Mouse (Mus musculus) limb, embryonic 12.5 days (tissue): Measurements from ENCODE around the gene Tep1. TPM values are rescaled to one million over a fixed set of nuclear protein-coding genes. Genes with fewer than 3 reads are reported as not detected.
A peak's percentile ranks its signal among the peaks of the same experiment; 100 is the strongest.

Source experiments
- ATAC-seq: fragments of 200-750 bp; cut with Nextera tagmentation; 2 replicates; pipeline ENCODE4 v1.8.0; 2017; ENCODE audit warnings: low read depth, moderate TSS enrichment; ENCODE audit not compliant: insufficient number of reproducible peaks, insufficient read depth, low FRiP score, low TSS enrichment
- H3K27ac ChIP-seq: fragments of 300-500 bp; sonication (generic); 2 replicates; pipeline ENCODE4 v1.5.1; 2016; ENCODE audit warnings: mild to moderate bottlenecking, moderate library complexity
- H3K27me3 ChIP-seq: fragments of 300-500 bp; sonication (generic); 2 replicates; pipeline ENCODE4 v1.6.1; 2016; ENCODE audit warnings: mild to moderate bottlenecking, moderate library complexity
- H3K36me3 ChIP-seq: fragments of 300-500 bp; sonication (generic); 2 replicates; pipeline ENCODE4 v1.6.1; 2016; ENCODE audit warnings: mild to moderate bottlenecking, moderate library complexity
- H3K4me1 ChIP-seq: fragments of 300-500 bp; sonication (generic); replicated peaks from 2 replicates; pipeline ENCODE4 v1.6.1; 2016
- H3K4me2 ChIP-seq: fragments of 300-500 bp; sonication (generic); 2 replicates; pipeline ENCODE4 v1.6.1; 2016; ENCODE audit warnings: mild to moderate bottlenecking, moderate library complexity
- H3K4me3 ChIP-seq: fragments of 300-500 bp; sonication (generic); replicated peaks from 2 replicates; pipeline ENCODE4 v1.5.1; 2016; ENCODE audit warnings: mild to moderate bottlenecking
- H3K9ac ChIP-seq: fragments of 300-500 bp; sonication (generic); replicated peaks from 2 replicates; pipeline ENCODE4 v1.6.1; 2016; ENCODE audit warnings: mild to moderate bottlenecking, moderate library complexity
- H3K9me3 ChIP-seq: fragments of 300-500 bp; sonication (generic); 2 replicates; pipeline ENCODE4 v1.6.1; 2016; ENCODE audit warnings: mild to moderate bottlenecking, moderate library complexity
- WGBS: fragments of 180-500 bp; shearing (Covaris S2); methylation state at CpG from one replicate; pipeline ENCODE4 v1.1.7; 2016; 5-methylcytosine and 5-hydroxymethylcytosine counted together
- polyA plus RNA-seq: library from polyadenylated mRNA; unstranded; fragments of >200 nt; fragmentation: Nextera tagmentation; extraction: Ambion mirVana; gene quantifications from 2 replicates; pipeline ENCODE4 v1.2.1, GENCODE M21; 2016

Tep1 gene
- polyA plus RNA-seq, 1 experiment from 2014 or later: 7.4 TPM

DNA sequence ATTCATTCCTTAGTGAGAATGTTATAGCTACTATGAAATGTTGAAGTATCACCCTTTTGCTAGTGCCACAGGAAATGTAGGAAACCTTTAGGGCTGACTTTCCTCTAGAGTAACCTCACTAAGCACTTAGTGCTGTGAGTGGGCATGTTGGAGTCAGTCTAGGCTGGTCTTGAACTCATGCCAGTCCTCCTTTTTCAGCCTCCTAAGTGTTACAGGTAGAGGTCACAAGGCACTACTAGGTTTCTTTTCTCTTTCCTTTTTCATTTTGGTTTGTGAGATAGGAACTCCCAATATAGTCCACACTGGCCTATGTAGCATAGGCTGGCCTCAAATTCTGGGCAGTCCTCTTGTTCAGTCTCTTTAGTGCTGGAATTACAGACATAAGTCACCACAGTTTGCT lies 25.0 kb upstream of the Tep1 start:
- no peak for ATAC-seq
- H3K36me3 ChIP-seq: no peaks in the 10 kb centered on the region
- H3K9me3 ChIP-seq: no peaks in the 10 kb centered on the region
- H3K27me3 ChIP-seq: peaks cover 34% of the 10 kb centered on the region
- no peak overlapping the region for H3K9ac ChIP-seq
- H3K4me2 ChIP-seq: no peak overlapping the region
- no peak overlapping the region for H3K27ac ChIP-seq
- peaks cover 8% of the 10 kb centered on the region; the same call in 1 of the 2 replicates for H3K4me1 ChIP-seq
- no peak overlapping the region for H3K4me3 ChIP-seq

DNA sequence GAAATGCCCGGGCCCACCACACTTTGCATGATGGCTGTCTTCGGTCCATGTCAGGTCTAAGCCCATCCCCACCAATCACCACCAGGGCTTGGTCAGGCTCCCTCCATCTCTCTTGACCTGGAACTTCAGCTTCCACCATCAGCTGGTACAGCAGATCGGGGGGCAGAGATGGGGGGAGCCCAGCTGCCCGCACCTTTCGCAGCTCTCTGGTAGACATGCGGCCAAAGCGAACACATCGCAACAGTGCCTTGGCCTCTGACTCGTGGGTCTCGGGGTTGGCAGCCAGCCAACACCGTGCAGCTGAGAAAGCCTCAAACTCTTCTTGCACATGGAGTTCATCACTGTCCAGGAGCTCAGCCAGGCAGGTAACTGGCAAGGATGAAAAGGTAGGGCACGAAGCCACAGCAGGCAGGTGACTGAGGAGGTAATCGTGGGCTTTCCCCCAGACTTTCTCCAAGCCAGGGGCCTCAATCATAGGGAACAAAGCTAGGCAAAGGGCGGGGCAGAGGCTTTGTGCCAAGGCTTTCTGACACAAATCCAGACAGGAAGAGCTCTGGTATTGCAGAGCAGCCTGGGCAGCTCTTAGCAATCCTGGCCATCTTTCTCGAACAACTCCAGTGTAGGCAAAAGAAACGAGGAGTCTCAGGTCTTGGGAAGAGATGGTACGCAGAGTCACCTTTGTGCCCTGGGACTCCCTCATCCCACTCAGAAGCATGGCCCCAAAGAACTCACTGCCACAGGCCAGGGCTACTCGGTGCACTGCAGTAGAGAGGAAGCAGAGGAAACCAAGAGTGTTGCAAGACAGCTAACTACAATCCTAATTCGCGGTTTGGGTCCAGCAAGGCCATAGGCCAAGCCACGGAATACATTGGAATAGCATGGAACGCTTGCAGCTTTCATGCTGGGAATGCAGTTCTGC lies 22.4 kb upstream of the Tep1 start:
- 88% methylated on average over 22 of the region's 22 CpGs for WGBS
- no peak for ATAC-seq
- peaks cover 8% of the 10 kb centered on the region; the same call in 1 of the 2 replicates for H3K4me1 ChIP-seq
- no peaks in the 10 kb centered on the region for H3K9me3 ChIP-seq
- no peak overlapping the region for H3K4me2 ChIP-seq
- H3K4me3 ChIP-seq: no peak overlapping the region
- H3K27me3 ChIP-seq: peaks cover 30% of the 10 kb centered on the region
- no peak overlapping the region for H3K27ac ChIP-seq
- H3K36me3 ChIP-seq: no peaks in the 10 kb centered on the region
- H3K9ac ChIP-seq: no peak overlapping the region

DNA sequence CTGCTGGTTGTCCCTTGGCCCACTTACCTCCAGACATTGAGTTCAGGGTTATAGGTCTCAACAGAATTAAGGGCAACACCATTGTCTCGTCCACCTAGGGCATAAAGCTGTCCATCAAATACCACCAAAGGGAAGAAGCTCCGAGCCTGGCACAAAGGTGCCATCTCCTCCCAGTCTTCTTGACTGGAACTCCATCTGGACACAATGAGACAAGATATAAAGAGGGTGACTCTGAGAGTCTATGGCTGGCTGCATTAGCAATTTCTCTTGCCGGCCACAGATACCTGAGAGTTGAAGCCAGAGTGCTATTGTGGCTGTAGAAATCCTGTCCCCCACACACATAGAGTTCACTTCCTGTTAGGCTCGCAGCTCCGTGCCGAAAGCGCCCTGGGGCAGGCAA lies 21.7 kb upstream of the Tep1 start:
- peaks cover 8% of the 10 kb centered on the region; the same call in 1 of the 2 replicates for H3K4me1 ChIP-seq
- H3K36me3 ChIP-seq: no peaks in the 10 kb centered on the region
- H3K4me2 ChIP-seq: no peak overlapping the region
- 83% methylated on average over 7 of the region's 7 CpGs for WGBS
- no peak overlapping the region for H3K4me3 ChIP-seq
- peaks cover 23% of the 10 kb centered on the region for H3K27me3 ChIP-seq
- H3K27ac ChIP-seq: no peak overlapping the region
- H3K9me3 ChIP-seq: no peaks in the 10 kb centered on the region
- ATAC-seq: no peak
- H3K9ac ChIP-seq: no peak overlapping the region

DNA sequence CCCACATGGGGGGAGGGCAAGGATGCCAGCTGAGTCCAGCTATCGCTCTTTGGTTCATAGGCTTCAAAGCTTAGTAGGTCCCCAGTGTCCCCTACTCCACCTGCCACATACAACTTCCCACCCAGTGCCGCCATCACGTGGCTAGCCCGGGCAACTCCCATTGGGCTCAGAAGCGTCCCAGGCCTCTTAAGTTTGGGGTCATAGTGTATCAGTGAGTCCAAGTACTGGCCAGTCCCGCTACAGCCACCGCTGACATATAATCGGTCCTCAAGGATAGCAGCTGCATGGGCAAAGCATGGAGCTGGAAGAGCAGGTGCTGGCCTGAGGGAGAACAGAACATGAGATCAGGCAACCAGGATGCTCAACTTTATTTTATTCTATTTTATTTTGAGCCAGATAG lies 21.3 kb upstream of the Tep1 start:
- no peaks in the 10 kb centered on the region for H3K9me3 ChIP-seq
- 87% methylated on average over 8 of the region's 8 CpGs for WGBS
- ATAC-seq: no peak
- no peak overlapping the region for H3K4me3 ChIP-seq
- H3K27ac ChIP-seq: no peak overlapping the region
- H3K4me2 ChIP-seq: no peak overlapping the region
- H3K4me1 ChIP-seq: peaks cover 6% of the 10 kb centered on the region; the same call in 1 of the 2 replicates
- H3K9ac ChIP-seq: no peak overlapping the region
- no peaks in the 10 kb centered on the region for H3K36me3 ChIP-seq
- peaks cover 18% of the 10 kb centered on the region for H3K27me3 ChIP-seq

DNA sequence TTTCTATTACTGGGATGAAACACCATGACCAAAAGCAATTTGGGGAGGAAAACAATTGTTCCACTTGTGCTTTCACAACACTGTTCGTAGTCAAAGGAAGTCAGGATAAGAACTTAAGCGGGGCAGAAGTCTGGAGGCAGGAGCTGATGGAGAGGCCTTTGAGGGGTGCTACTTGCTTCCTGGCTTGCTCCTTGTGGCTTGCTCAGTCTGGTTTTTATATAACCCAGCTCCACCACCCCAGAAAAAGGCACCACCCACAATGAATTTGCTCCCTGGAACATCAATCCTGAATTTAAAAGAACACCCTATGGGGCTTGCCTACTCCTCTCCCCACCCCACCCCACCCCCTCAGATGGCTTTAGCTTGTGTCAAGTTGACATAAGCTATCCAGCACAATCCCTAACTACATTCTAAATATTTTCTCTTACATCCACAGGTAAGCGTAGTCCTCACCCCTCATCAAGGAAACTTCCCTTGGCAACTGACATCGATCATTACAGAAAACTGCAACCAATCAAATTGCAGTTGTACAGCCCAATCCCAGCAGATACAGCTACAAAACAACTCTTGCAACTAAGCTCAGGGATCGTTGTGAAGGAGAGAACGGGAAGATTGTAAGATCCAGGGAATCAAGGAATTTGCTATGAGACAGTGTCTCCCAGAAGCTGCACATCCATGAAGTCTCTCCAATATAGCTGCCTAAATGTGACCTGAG lies 6.0 kb upstream of the Tep1 start:
- no peaks in the 10 kb centered on the region for H3K27me3 ChIP-seq
- H3K27ac ChIP-seq: no peak overlapping the region
- ATAC-seq: no peak
- no peaks in the 10 kb centered on the region for H3K4me1 ChIP-seq
- WGBS: 84% methylated on average over 6 of the region's 6 CpGs
- no peak overlapping the region for H3K9ac ChIP-seq
- no peaks in the 10 kb centered on the region for H3K9me3 ChIP-seq
- no peak overlapping the region for H3K4me2 ChIP-seq
- no peaks in the 10 kb centered on the region for H3K36me3 ChIP-seq
- H3K4me3 ChIP-seq: no peak overlapping the region

DNA sequence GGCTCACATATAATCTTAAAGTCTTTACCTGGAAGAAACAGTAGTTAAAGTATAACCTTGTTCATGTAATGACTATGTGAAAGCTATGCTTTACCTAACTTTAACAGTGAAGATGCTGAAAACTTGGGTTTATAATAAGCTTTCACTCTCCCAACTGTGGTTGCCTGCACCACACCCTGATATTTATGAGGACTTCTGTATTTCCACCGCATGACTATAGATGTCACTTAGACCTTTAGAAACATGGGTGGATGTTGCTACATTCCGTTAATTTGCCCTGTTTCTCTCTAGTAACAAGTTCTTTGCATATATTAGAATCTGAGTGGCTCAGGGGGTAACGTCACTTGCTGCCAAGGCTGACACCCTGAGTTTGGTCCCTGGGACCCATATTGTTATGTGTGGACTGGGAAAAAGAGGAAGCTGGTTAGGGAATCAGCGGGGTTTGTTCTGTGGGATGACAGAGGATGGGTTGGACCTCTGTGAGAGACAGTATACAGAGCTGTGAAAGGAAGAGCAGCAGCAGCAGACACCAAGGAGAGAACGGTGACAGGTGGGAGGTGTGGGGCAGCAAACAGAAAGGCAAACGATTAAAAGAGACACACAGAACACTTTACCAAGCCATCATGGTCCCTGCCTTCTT lies 5.4 kb upstream of the Tep1 start:
- Histone ChIP-seq H3K4me3 (no peak overlapping the region), H3K4me1 (no peaks in the 10 kb centered on the region), H3K9me3 (no peaks in the 10 kb centered on the region), H3K36me3 (no peaks in the 10 kb centered on the region), H3K27me3 (no peaks in the 10 kb centered on the region), H3K9ac (no peak overlapping the region), H3K4me2 (no peak overlapping the region), H3K27ac (no peak overlapping the region)
- ATAC-seq: no peak
- 85% methylated on average over 6 of the region's 6 CpGs for WGBS

DNA sequence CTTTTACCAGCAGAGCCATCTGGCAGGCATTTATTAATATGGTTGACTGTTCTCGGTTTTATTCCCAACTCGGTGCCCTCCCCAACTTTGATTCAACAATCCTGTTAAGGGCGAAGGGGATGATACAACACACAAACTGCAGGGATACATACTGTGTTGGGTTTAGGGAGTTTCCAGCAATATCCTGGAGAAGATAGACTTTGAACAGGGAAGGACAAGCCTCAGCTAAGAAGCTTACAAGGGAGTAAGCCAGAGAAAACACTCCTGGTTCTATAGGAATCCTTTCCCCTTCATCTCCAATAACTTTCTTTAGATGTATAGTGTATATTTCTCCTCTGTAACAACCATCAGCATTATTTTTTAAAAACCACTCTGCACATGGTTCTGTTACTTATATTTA lies 4.8 kb upstream of the Tep1 start:
- Histone ChIP-seq H3K4me1 (no peaks in the 10 kb centered on the region), H3K27ac (no peak overlapping the region), H3K4me2 (no peak overlapping the region), H3K4me3 (no peak overlapping the region), H3K9me3 (no peaks in the 10 kb centered on the region), H3K9ac (no peak overlapping the region), H3K27me3 (no peaks in the 10 kb centered on the region), H3K36me3 (no peaks in the 10 kb centered on the region)
- 86% methylated on average over 3 of the region's 3 CpGs for WGBS
- no peak for ATAC-seq

DNA sequence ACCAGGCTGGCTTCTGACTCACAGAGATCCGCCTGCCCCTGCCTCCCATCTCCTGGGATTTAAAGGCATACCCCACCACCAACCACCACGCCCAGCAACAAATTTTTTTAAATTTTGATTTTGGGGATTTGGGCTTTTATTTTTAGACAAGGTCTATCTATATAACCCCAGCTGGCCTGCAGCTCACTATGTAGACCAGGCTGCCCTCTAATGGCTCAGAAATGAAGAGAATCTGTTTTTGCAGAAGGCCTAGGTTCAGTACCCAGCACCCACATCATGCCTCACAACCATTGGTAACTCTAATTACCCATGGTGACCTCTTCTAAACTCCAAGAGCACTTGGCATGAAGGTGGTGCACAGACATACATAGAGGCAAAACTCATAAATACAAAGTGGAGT lies 924 bp upstream of the Tep1 start:
- H3K4me3 ChIP-seq: no peak overlapping the region
- no peaks in the 10 kb centered on the region for H3K27me3 ChIP-seq
- H3K36me3 ChIP-seq: 0 out of 2 replicates have a peak, but pooled peaks cover 5% of the 10 kb centered on the region
- H3K27ac ChIP-seq: no peak overlapping the region
- no peaks in the 10 kb centered on the region for H3K4me1 ChIP-seq
- ATAC-seq: no peak
- no peaks in the 10 kb centered on the region for H3K9me3 ChIP-seq
- H3K4me2 ChIP-seq: no peak overlapping the region
- no peak overlapping the region for H3K9ac ChIP-seq
- 85% methylated on average over 2 of the region's 2 CpGs for WGBS

DNA sequence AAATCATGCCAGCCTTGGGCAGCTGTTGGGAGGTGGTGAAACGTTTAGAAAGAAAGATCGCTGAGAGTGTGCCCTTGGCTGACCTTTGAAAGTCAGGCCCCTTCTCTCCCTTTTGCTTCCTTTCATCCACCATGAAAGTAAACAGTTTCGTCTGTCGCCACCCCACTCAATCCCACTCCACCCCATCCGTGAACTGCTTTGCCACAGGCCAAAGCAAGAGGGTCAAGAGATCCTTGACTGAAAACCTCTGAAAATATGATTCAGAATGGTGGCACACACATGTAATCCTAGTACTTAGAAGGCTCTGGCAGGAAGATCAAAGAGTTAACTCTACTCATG lies 414 bp upstream of the Tep1 start:
- Histone ChIP-seq H3K36me3 (0 out of 2 replicates have a peak, but pooled peaks cover 5% of the 10 kb centered on the region), H3K4me1 (no peaks in the 10 kb centered on the region), H3K27me3 (no peaks in the 10 kb centered on the region), H3K4me3 (peak overlapping the region; percentile 48), H3K9me3 (no peaks in the 10 kb centered on the region), H3K27ac (peak overlapping the region; percentile 78; the same call in 1 of the 2 replicates), H3K4me2 (peak overlapping the region; percentile 63), H3K9ac (no peak overlapping the region; the same call in 1 of the 2 replicates)
- no peak for ATAC-seq
- 29% methylated on average over 5 of the region's 5 CpGs for WGBS

DNA sequence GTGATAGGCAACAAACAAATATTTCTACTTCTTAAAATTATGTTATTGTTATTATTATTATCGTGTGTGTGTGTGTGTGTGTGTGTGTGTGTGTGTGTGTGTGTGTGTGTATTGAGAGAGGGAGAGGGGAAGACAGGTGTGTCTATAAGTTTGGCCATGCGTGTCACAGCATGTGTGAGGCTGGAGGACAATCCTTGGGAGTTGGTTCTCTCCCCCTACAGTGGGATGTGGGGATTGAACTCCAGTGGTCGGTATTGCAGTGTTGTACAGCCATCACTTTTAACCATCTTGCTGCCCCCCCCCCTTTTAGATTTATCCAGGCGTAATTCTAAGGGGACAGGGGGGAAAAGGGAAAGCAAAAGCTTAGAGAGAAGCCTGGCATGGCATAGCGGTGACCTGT lies 1.7 kb downstream of the Tep1 start:
- no peak overlapping the region for H3K27ac ChIP-seq
- no peak overlapping the region for H3K9ac ChIP-seq
- no peaks in the 10 kb centered on the region for H3K27me3 ChIP-seq
- no peak overlapping the region for H3K4me3 ChIP-seq
- no peaks in the 10 kb centered on the region for H3K9me3 ChIP-seq
- H3K4me1 ChIP-seq: no peaks in the 10 kb centered on the region
- 83% methylated on average over 5 of the region's 5 CpGs for WGBS
- H3K36me3 ChIP-seq: 0 out of 2 replicates have a peak, but pooled peaks cover 5% of the 10 kb centered on the region
- no peak for ATAC-seq
- H3K4me2 ChIP-seq: no peak overlapping the region

DNA sequence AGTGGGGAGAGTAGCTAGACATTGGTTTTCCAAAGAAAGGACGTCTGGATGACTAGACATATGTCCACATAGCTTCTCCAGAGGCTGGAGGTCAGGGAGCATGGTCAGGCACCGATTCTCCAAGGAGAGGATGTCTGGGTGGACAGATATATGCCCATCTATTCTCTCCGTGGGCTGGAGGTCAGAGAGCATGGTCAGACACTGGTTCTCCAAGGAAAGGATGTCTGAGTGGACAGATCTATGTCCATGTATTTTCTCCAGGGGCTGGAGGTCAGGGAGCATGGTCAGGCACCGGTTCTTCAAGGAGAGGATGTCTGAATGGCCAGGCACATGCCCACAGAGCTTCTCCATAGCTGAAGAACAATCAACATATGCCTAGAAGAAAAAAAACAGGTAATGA lies 2.1 kb downstream of the Tep1 start:
- Histone ChIP-seq H3K27me3 (no peaks in the 10 kb centered on the region), H3K9me3 (no peaks in the 10 kb centered on the region), H3K4me2 (no peak overlapping the region), H3K27ac (no peak overlapping the region), H3K4me1 (no peaks in the 10 kb centered on the region), H3K4me3 (no peak overlapping the region), H3K9ac (no peak overlapping the region), H3K36me3 (0 out of 2 replicates have a peak, but pooled peaks cover 5% of the 10 kb centered on the region)
- WGBS: 77% methylated on average over 4 of the region's 4 CpGs
- no peak for ATAC-seq
